Mouse (Mus musculus) heart, embryonic 16.5 days (tissue): ENCODE results near the gene Syt1. TPM values are rescaled to one million over a fixed set of nuclear protein-coding genes. Genes with fewer than 3 reads are reported as not detected.
A peak's percentile ranks its signal among the peaks of the same experiment; 100 is the strongest.

Experiments used
- ATAC-seq: fragments of 200-750 bp; cut with Nextera tagmentation; replicated peaks from 2 replicates; pipeline ENCODE4 v1.8.0; 2017; ENCODE audit warnings: moderate number of reproducible peaks; ENCODE audit not compliant: insufficient read depth, low FRiP score; ENCODE audit errors: extremely low read depth
- H3K27ac ChIP-seq: fragments of 300-500 bp; sonication (generic); 2 replicates; pipeline ENCODE4 v1.5.1; 2014; ENCODE audit warnings: mild to moderate bottlenecking, low read length, control low read depth, moderate library complexity
- H3K27me3 ChIP-seq: fragments of 300-500 bp; sonication (generic); 2 replicates; pipeline ENCODE4 v1.6.1; 2014; ENCODE audit warnings: low read length, mixed read lengths; ENCODE audit not compliant: control insufficient read depth, insufficient read depth
- H3K36me3 ChIP-seq: fragments of 300-500 bp; sonication (generic); 2 replicates; pipeline ENCODE4 v1.6.1; 2014; ENCODE audit not compliant: control insufficient read depth, insufficient read depth
- H3K4me1 ChIP-seq: fragments of 300-500 bp; sonication (generic); 2 replicates; pipeline ENCODE4 v1.6.1; 2014; ENCODE audit warnings: low read length, mixed read lengths; ENCODE audit not compliant: control insufficient read depth, insufficient read depth
- H3K4me2 ChIP-seq: fragments of 300-500 bp; sonication (generic); 2 replicates; pipeline ENCODE4 v1.6.1; 2014; ENCODE audit warnings: low read depth, mild to moderate bottlenecking, control low read depth, low read length
- H3K4me3 ChIP-seq: fragments of 300-500 bp; sonication (generic); 2 replicates; pipeline ENCODE4 v1.5.1; 2014; ENCODE audit warnings: mild to moderate bottlenecking, control low read depth, low read length
- H3K9ac ChIP-seq: fragments of 300-500 bp; sonication (generic); 2 replicates; pipeline ENCODE4 v1.6.1; 2014; ENCODE audit warnings: low read length, control low read depth
- H3K9me3 ChIP-seq: fragments of 300-500 bp; sonication (generic); replicated peaks from 2 replicates; pipeline ENCODE4 v1.6.1; 2016; ENCODE audit warnings: low read length; ENCODE audit not compliant: control insufficient read depth
- WGBS: fragments of 180-500 bp; shearing (Covaris S2); extraction: QIAGEN DNeasy Blood & Tissue Kit; methylation state at CpG from one replicate; pipeline ENCODE4 v1.1.7; 2014; 5-methylcytosine and 5-hydroxymethylcytosine counted together
- polyA plus RNA-seq: library from polyadenylated mRNA; unstranded; fragments of >200 nt; fragmentation: Nextera tagmentation; extraction: Ambion mirVana; gene quantifications from 2 replicates; pipeline ENCODE4 v1.2.1, GENCODE M21; 2015

Gene Syt1
- polyA plus RNA-seq, 1 experiment from 2014 or later, result 0.91 TPM

GRCm38 (mm10) chr10:108597385-108597784 lies 413.4 kb downstream of the Syt1 start:
- Histone ChIP-seq H3K36me3 (no peaks in the 10 kb centered on the region), H3K4me2 (no peak overlapping the region), H3K9me3 (peaks cover 8% of the 10 kb centered on the region), H3K27me3 (no peaks in the 10 kb centered on the region), H3K4me3 (no peak overlapping the region), H3K9ac (no peak overlapping the region), H3K27ac (no peak overlapping the region), H3K4me1 (peaks cover 18% of the 10 kb centered on the region)
- WGBS, result 78% methylated on average over 1 of the region's 1 CpGs
- ATAC-seq, result no peak

- no peak for ATAC-seq
- peak overlapping the region; percentile 14; the same call in 1 of the 2 replicates for H3K9ac ChIP-seq
Measured at GRCm38 (mm10) chr10:108596162-108596927, 414.4 kb downstream of the Syt1 start.

DNA sequence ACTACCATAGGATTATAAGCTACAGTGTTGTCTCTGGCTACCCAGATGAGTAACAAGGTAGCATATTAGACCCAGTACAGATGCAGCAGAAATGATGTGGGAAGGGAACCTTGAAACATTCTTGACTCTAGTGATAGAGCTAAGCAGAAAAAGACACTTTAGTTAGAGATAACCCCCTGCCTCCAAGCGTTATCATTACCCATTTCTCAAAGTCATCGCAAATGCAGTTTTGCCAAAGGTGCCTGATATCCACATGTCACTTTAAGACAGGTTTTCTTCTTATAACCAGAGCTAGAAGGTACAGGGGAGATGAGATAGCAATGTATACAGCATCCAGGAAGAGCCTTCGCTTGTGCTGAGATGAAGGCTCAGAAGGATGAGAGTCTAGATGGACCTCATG lies 421.4 kb downstream of the Syt1 start:
- Histone ChIP-seq H3K36me3 (no peaks in the 10 kb centered on the region), H3K4me2 (no peak overlapping the region), H3K9ac (no peak overlapping the region), H3K27ac (no peak overlapping the region), H3K9me3 (no peaks in the 10 kb centered on the region), H3K4me1 (no peaks in the 10 kb centered on the region), H3K27me3 (no peaks in the 10 kb centered on the region), H3K4me3 (no peak overlapping the region)
- ATAC-seq, result no peak
- 67% methylated on average over 3 of the region's 3 CpGs for WGBS

More at GRCm38 (mm10) chr10:108596162-108596927, 414.4 kb downstream of the Syt1 start:
- H3K9me3 ChIP-seq, result peaks cover 8% of the 10 kb centered on the region
- no peak overlapping the region for H3K4me3 ChIP-seq
- no peaks in the 10 kb centered on the region for H3K36me3 ChIP-seq
- no peak overlapping the region for H3K27ac ChIP-seq
- peaks cover 10% of the 10 kb centered on the region for H3K4me1 ChIP-seq
- 18% methylated on average over 11 of the region's 11 CpGs for WGBS
- H3K4me2 ChIP-seq, result peak overlapping the region; percentile 47
- H3K27me3 ChIP-seq, result no peaks in the 10 kb centered on the region

DNA sequence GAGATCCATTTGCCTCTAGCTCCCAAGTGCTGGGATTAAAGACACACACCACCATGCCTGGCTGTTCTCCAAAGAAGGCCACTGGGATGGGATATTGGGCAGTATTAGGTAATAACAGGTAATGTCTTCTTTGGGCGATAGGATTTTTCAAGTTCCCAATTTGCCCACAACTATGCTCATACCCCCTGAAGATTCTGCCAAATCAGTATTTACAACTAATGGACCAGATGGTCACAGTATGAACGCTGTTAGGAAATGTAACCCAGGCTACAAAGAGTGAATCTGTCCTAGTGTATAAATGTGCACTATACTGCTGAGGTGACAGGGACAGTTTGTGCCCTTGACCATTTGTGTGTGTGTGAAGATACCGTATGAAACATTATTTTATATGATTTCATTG lies 421.9 kb downstream of the Syt1 start:
- H3K4me1 ChIP-seq, result no peaks in the 10 kb centered on the region
- H3K36me3 ChIP-seq, result no peaks in the 10 kb centered on the region
- no peak overlapping the region for H3K4me3 ChIP-seq
- 85% methylated on average over 3 of the region's 3 CpGs for WGBS
- H3K9me3 ChIP-seq, result no peaks in the 10 kb centered on the region
- no peak overlapping the region for H3K9ac ChIP-seq
- ATAC-seq, result no peak
- H3K27ac ChIP-seq, result no peak overlapping the region
- no peaks in the 10 kb centered on the region for H3K27me3 ChIP-seq
- no peak overlapping the region for H3K4me2 ChIP-seq

DNA sequence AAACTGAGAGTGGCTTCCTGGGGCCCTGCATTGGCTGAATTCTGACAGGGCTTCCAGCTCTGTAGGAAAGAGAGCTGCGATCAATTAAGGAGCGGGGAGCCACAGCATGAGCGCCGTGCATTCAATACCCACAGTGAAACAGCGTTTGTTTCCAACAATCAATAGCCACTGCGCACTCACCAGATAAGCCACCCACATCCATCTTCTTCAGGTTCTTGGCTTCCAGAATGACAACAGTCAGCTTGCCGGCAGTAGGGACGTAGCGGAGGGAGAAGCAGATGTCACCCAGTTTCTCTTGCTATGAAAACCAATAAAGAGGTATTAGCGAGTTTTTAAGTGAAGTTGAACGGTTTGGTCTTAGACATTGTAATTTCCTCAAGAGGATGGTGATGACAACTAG lies 427.1 kb downstream of the Syt1 start:
- WGBS, result 52% methylated on average over 11 of the region's 11 CpGs
- Histone ChIP-seq H3K27ac (no peak overlapping the region), H3K4me2 (no peak overlapping the region), H3K36me3 (no peaks in the 10 kb centered on the region), H3K9me3 (no peaks in the 10 kb centered on the region), H3K9ac (no peak overlapping the region), H3K27me3 (no peaks in the 10 kb centered on the region), H3K4me3 (no peak overlapping the region), H3K4me1 (no peaks in the 10 kb centered on the region)
- no peak for ATAC-seq

GRCm38 (mm10) chr10:108582397-108582730 lies 428.4 kb downstream of the Syt1 start:
- no peak overlapping the region for H3K27ac ChIP-seq
- no peaks in the 10 kb centered on the region for H3K9me3 ChIP-seq
- no peak overlapping the region for H3K4me3 ChIP-seq
- H3K27me3 ChIP-seq, result no peaks in the 10 kb centered on the region
- no peak overlapping the region for H3K9ac ChIP-seq
- no peaks in the 10 kb centered on the region for H3K4me1 ChIP-seq
- H3K4me2 ChIP-seq, result no peak overlapping the region
- ATAC-seq, result no peak
- no peaks in the 10 kb centered on the region for H3K36me3 ChIP-seq
- 34% methylated on average over 3 of the region's 3 CpGs for WGBS

GRCm38 (mm10) chr10:108581555-108582396 lies 429.0 kb downstream of the Syt1 start:
- Histone ChIP-seq H3K4me2 (no peak overlapping the region), H3K27ac (no peak overlapping the region), H3K9me3 (no peaks in the 10 kb centered on the region), H3K4me3 (no peak overlapping the region), H3K9ac (no peak overlapping the region), H3K4me1 (no peaks in the 10 kb centered on the region), H3K36me3 (no peaks in the 10 kb centered on the region), H3K27me3 (no peaks in the 10 kb centered on the region)
- no peak for ATAC-seq
- WGBS, result 78% methylated on average over 12 of the region's 12 CpGs

DNA sequence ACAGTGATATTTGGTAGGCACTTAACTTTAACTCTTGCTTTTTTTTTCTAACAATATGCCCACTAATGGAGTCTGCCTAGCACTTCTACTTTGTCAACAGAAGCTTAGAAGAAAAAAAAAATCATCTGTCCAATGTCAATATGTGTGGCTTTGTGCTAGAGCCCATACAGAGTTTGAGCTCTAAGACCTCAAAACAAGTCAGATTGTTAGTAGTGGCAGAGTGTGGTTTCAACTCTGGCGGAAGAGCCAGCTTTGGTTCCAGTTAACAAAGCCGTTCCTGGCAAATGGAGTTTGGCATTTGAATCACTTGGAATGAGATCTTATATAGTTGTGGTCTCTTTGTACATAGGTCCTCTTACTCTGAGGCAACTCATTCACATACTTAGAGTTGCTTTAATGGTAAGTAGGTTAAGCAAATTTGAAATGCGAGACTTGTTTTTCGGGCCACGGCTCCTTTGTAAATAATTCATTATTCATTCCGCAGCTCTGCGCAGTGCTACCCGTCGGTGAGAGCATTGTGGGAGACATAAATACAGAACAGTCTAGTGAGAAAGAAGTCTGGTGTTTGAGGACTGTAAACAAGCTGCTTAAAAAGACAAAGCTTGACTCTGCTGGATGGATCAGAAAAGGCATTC lies 429.9 kb downstream of the Syt1 start:
- 86% methylated on average over 9 of the region's 9 CpGs for WGBS
- no peak overlapping the region for H3K27ac ChIP-seq
- H3K4me2 ChIP-seq, result no peak overlapping the region
- no peak for ATAC-seq
- no peaks in the 10 kb centered on the region for H3K4me1 ChIP-seq
- no peaks in the 10 kb centered on the region for H3K36me3 ChIP-seq
- no peak overlapping the region for H3K9ac ChIP-seq
- no peak overlapping the region for H3K4me3 ChIP-seq
- no peaks in the 10 kb centered on the region for H3K9me3 ChIP-seq
- no peaks in the 10 kb centered on the region for H3K27me3 ChIP-seq

- Histone ChIP-seq H3K36me3 (no peaks in the 10 kb centered on the region), H3K9me3 (no peaks in the 10 kb centered on the region), H3K4me2 (no peak overlapping the region), H3K27ac (no peak overlapping the region), H3K4me3 (no peak overlapping the region), H3K27me3 (no peaks in the 10 kb centered on the region), H3K4me1 (no peaks in the 10 kb centered on the region), H3K9ac (no peak overlapping the region)
- 43% methylated on average over 4 of the region's 4 CpGs for WGBS
- no peak for ATAC-seq
Measured at GRCm38 (mm10) chr10:108579396-108579795, 431.4 kb downstream of the Syt1 start.
